Mouse (Mus musculus): Measurements from ENCODE around the gene Bex6. TPM values are rescaled to one million over a fixed set of nuclear protein-coding genes. Genes with fewer than 3 reads are reported as not detected.
"Not testable (repeated sequence)": the region's sequence is repeated elsewhere in the genome, so short reads cannot be mapped to it uniquely, and the experiment has no call there.

Bex6 gene
- polyA plus RNA-seq, 1 experiment from 2014 or later = not detected

- not testable (repeated sequence) for H3K27ac ChIP-seq (ENCODE audit: low read depth, low read length); H3K4me3 ChIP-seq (ENCODE audit: low read depth, low read length); DNase-seq (ENCODE audit: low spot score); H3K27me3 ChIP-seq (ENCODE audit: control insufficient read depth, insufficient read depth, low read length); ATAC-seq (ENCODE audit: low FRiP score); H3K4me2 ChIP-seq (replicated peaks; ENCODE audit: low read depth, low read length); H3K9me3 ChIP-seq (ENCODE audit: control insufficient read depth, low read length); H3K4me1 ChIP-seq (replicated peaks; ENCODE audit: control insufficient read depth, insufficient read depth, low read length); H3K9ac ChIP-seq (ENCODE audit: low read depth, low read length); H3K36me3 ChIP-seq (ENCODE audit: control insufficient read depth, insufficient read depth, low read length)
- 88% methylated on average over 3 of the region's 3 CpGs for WGBS
Observed at GRCm38 (mm10) chr16:32232050-32232449, 52.4 kb downstream of the Bex6 start.

Other genes starting within 250 kb of the Bex6 start
- 1.2 and 1.5 TPM in 2 replicates for gene Pigz, start 246.0 kb upstream of the Bex6 start, polyA plus RNA-seq (2014; fragmentation: Nextera tagmentation; extraction: Ambion mirVana)
- gene 0610012G03Rik, start 231.3 kb upstream of the Bex6 start, polyA plus RNA-seq (2014; fragmentation: Nextera tagmentation; extraction: Ambion mirVana) = 86.2 and 88.5 TPM in 2 replicates
- 148 and 160 TPM in 2 replicates for gene Ncbp2, start 231.3 kb upstream of the Bex6 start, polyA plus RNA-seq (2014; fragmentation: Nextera tagmentation; extraction: Ambion mirVana)
- gene Senp5, start 176.5 kb upstream of the Bex6 start, polyA plus RNA-seq (2014; fragmentation: Nextera tagmentation; extraction: Ambion mirVana) = 12.2 and 18.3 TPM in 2 replicates
- 46.4 and 48.0 TPM in 2 replicates for gene Pak2, start 100.5 kb upstream of the Bex6 start, polyA plus RNA-seq (2014; fragmentation: Nextera tagmentation; extraction: Ambion mirVana)
- gene Pigx, start 80.1 kb upstream of the Bex6 start, polyA plus RNA-seq (2014; fragmentation: Nextera tagmentation; extraction: Ambion mirVana) = 147 and 150 TPM in 2 replicates
- 47.5 and 47.7 TPM in 2 replicates for gene Cep19, start 80.0 kb upstream of the Bex6 start, polyA plus RNA-seq (2014; fragmentation: Nextera tagmentation; extraction: Ambion mirVana)
- 8.1 and 8.7 TPM in 2 replicates for gene Nrros, start 14.2 kb upstream of the Bex6 start, polyA plus RNA-seq (2014; fragmentation: Nextera tagmentation; extraction: Ambion mirVana)
- gene Fbxo45, start 67.3 kb downstream of the Bex6 start, polyA plus RNA-seq (2014; fragmentation: Nextera tagmentation; extraction: Ambion mirVana) = 15.6 and 22.8 TPM in 2 replicates
- 16.6 and 18.8 TPM in 2 replicates for gene Wdr53, start 67.4 kb downstream of the Bex6 start, polyA plus RNA-seq (2014; fragmentation: Nextera tagmentation; extraction: Ambion mirVana)
- not detected in 2 replicates for gene Smco1, start 91.6 kb downstream of the Bex6 start, polyA plus RNA-seq (2014; fragmentation: Nextera tagmentation; extraction: Ambion mirVana)
- gene Rnf168, start 97.6 kb downstream of the Bex6 start, polyA plus RNA-seq (2014; fragmentation: Nextera tagmentation; extraction: Ambion mirVana) = 25.8 and 31.1 TPM in 2 replicates
- gene Ubxn7, start 152.4 kb downstream of the Bex6 start, polyA plus RNA-seq (2014; fragmentation: Nextera tagmentation; extraction: Ambion mirVana) = 24.9 and 40.5 TPM in 2 replicates
- gene Tm4sf19, start 220.7 kb downstream of the Bex6 start, polyA plus RNA-seq (2014; fragmentation: Nextera tagmentation; extraction: Ambion mirVana) = not detected in 2 replicates
- gene Tctex1d2, start 239.9 kb downstream of the Bex6 start, polyA plus RNA-seq (2014; fragmentation: Nextera tagmentation; extraction: Ambion mirVana) = 30.9 and 31.1 TPM in 2 replicates